Mouse (Mus musculus): ENCODE data around the gene Nr5a1.

DNA sequence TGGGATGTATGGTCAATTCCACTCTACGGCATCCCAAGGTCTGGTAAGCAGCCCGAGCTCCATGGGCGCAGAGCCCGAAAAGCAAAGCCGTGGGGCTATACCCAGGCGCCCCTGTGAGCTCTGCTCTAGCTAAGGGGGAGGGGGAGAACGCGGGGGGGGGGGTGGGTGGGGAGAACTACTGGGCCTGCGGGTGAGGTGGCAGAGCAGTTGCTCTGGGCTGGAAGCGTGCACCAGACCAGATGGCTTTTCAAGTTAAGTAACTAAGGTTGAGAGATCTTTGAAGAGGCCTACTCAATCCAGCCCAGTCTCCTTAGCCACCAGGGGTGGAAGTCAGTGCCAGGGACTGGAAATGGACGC is 1.6 kb downstream of the Nr5a1 start:
- TF ChIP-seq POLR2A (IDR thresholded peaks at IDR 0.05; ENCODE audit: insufficient read depth, low read depth, low read length) = no peak
- TF ChIP-seq CTCF (IDR thresholded peaks at IDR 0.05; ENCODE audit: insufficient read depth, low read depth, low read length) = no peak

All from olfactory bulb, adult 2 months (tissue).